Mouse (Mus musculus) urinary bladder, postnatal 14 days (tissue): ENCODE measurements around the gene Olfr307.
"Not testable (repeated sequence)": the region's sequence is repeated elsewhere in the genome, so short reads cannot be mapped to it uniquely, and the experiment has no call there.

ENCODE experiments used
- DNase-seq: peaks from one replicate; pipeline ENCODE4 v3.0.0; 2021; ENCODE audit warnings: low spot score

Olfr307 gene

DNA sequence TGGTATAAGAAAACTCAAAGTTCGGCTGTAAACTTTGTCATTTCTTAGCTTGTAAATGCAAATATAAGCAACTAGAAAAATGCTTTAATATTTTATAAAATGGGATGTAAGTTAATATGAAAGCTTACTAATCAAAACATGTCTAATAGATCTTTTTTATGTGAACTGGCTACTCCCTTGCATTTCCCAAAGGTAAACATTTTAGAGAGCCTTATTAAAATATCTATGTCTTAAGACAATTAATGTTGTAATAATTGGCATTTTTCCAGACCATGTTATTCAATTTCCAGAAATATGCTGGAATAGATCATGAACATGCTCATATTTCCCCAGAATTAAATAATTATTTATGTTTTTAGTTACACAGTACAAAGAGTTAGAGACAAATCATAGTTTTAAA is at the start of gene Olfr307:
Gene Olfr307 (minus strand): TSS at position 101 of the 400 bp plus-strand sequence.
- DNase-seq, result no peak

DNA sequence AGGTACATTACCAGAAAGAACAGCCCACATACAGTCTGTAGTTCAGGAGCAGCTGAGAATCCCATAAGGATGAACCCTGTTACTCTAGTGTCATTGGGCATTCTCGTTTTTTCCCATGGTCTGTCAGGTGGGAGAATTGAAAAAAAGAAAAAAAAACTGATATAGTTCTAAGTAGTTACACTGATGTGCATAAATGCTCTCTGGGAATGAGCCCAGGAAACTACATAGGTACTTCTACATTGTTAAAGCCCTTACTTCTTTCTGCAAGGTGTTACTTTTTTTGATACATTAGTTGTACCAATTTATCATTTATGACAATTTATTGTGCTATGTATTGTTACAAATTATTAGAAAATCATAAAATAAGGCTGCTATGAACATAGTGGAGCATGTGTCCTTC is 49.2 kb upstream of the Olfr307 start, which contains the start of gene Olfr304:
Gene Olfr304 (minus strand): TSS at position 101 of the 400 bp plus-strand sequence.
- no peak for DNase-seq

DNA sequence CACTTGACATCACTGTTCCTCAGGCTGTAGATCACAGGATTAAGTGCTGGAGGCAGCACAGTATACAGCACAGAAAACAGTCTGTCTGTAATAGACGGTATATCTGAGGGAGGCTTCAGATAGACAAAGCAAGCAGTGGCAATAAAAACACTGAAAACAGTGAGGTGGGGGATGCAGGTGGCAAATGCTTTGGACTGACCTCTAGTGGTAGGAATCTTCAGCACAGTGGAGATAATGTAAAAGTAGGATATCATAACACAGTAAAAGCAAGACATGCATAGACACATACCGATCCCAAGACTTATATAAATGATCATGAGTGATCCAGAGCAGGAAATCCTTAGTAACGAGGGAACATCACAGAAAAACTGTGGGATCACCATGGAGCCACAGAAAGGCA is 48.4 kb upstream of the Olfr307 start:
- no peak for DNase-seq

DNA sequence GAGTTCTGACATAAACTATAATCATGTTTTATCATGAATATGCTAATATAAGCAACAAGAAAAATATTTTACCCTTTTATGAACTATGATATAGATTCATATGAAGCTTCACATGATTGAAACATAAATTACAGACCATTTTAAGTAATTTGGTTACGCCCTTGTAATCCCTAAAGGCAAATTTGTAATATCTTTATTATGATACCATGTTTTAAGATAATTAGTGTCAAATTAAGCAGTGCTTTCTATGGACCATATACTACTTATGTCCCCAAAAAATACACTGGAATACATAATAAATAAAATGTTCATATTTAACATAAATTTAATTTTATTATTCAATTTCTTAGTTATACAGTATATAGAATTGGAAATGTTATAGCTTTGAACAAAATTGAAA is 29.4 kb upstream of the Olfr307 start, which contains the start of gene Olfr305:
Gene Olfr305 (minus strand): TSS at position 101 of the 400 bp plus-strand sequence.
- DNase-seq, result no peak

- DNase-seq, result not testable (repeated sequence)
Measured at GRCm38 (mm10) chr7:86346296-86346695, 8.9 kb upstream of the Olfr307 start.

- no peak for DNase-seq
Measured at GRCm38 (mm10) chr7:86344253-86344652, 6.9 kb upstream of the Olfr307 start.

- no peak for DNase-seq
Measured at GRCm38 (mm10) chr7:86342881-86343565, 5.6 kb upstream of the Olfr307 start.

- DNase-seq, result no peak
Measured at GRCm38 (mm10) chr7:86325530-86325929, 11.9 kb downstream of the Olfr307 start, which contains the start of gene Olfr308. Gene Olfr308 (minus strand): TSS chr7:86325630.

- no peak for DNase-seq
Measured at GRCm38 (mm10) chr7:86321323-86321722, 16.1 kb downstream of the Olfr307 start.

DNA sequence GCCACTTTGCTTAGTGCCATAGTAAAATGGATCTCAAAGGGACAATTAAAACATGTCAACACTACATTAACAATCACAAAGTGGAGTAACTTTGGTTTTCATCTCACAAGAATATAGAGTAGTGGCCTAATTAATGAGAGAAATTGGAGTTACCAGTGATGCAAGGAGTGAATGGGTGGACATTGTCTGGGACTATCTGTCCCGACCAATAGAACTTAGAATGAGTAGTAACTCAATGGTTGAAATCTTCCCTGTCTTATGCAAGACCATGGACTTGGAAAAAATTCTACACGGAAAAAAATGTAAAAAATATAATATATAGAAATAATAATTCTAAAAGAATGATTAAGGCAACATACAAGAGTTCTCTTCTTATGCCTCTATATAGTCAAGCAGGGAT is 23.8 kb downstream of the Olfr307 start, which contains the start of gene Olfr309:
Gene Olfr309 (minus strand): TSS at position 101 of the 400 bp plus-strand sequence.
- DNase-seq, result no peak
